Mouse (Mus musculus): ENCODE measurements around the gene Mtif3. TPM values are rescaled to one million over a fixed set of nuclear protein-coding genes. Genes with fewer than 3 reads are reported as not detected.

The Mtif3 gene
- polyA plus RNA-seq, 1 experiment from 2014 or later, result 26.7 TPM

- WGBS, result 83% methylated on average over 6 of the region's 6 CpGs
- H3K4me2 ChIP-seq, result no peak overlapping the region
- no peaks in the 10 kb centered on the region for H3K9me3 ChIP-seq
- H3K27me3 ChIP-seq, result peaks cover 17% of the 10 kb centered on the region; the same call in 1 of the 2 replicates
- H3K36me3 ChIP-seq, result no peaks in the 10 kb centered on the region
- ATAC-seq (ENCODE audit: low FRiP score, low read depth), result no peak
- no peak overlapping the region for H3K9ac ChIP-seq
- no peak overlapping the region for H3K4me3 ChIP-seq
- H3K27ac ChIP-seq (replicated peaks), result no peak overlapping the region
- H3K4me1 ChIP-seq (replicated peaks), result peaks cover 6% of the 10 kb centered on the region
Measured at GRCm38 (mm10) chr5:146981376-146981775, 17.8 kb upstream of the Mtif3 start.

GRCm38 (mm10) chr5:146974781-146975123, 11.2 kb upstream of the Mtif3 start:
- H3K9ac ChIP-seq, result no peak overlapping the region
- H3K36me3 ChIP-seq, result no peaks in the 10 kb centered on the region
- H3K9me3 ChIP-seq, result no peaks in the 10 kb centered on the region
- 70% methylated on average over 13 of the region's 13 CpGs for WGBS
- no peak overlapping the region for H3K4me2 ChIP-seq
- H3K27ac ChIP-seq (replicated peaks), result no peak overlapping the region
- H3K4me1 ChIP-seq (replicated peaks), result no peaks in the 10 kb centered on the region
- no peaks in the 10 kb centered on the region for H3K27me3 ChIP-seq
- no peak for ATAC-seq (ENCODE audit: low FRiP score, low read depth)
- no peak overlapping the region for H3K4me3 ChIP-seq

- H3K4me3 ChIP-seq, result no peak overlapping the region
- 88% methylated on average over 25 of the region's 25 CpGs for WGBS
- H3K9me3 ChIP-seq, result no peaks in the 10 kb centered on the region
- no peak overlapping the region for H3K27ac ChIP-seq (replicated peaks)
- no peaks in the 10 kb centered on the region for H3K27me3 ChIP-seq
- no peak overlapping the region for H3K9ac ChIP-seq
- no peaks in the 10 kb centered on the region for H3K36me3 ChIP-seq
- ATAC-seq (ENCODE audit: low FRiP score, low read depth), result no peak
- H3K4me2 ChIP-seq, result no peak overlapping the region
- H3K4me1 ChIP-seq (replicated peaks), result peaks cover 1% of the 10 kb centered on the region; the same call in 1 of the 2 replicates
Measured at GRCm38 (mm10) chr5:146973858-146974780, 10.5 kb upstream of the Mtif3 start.

- no peak for ATAC-seq (ENCODE audit: low FRiP score, low read depth)
- Histone ChIP-seq H3K4me1 (replicated peaks) (peaks cover 3% of the 10 kb centered on the region; the same call in 1 of the 2 replicates), H3K4me2 (no peak overlapping the region), H3K9ac (no peak overlapping the region), H3K27ac (replicated peaks) (no peak overlapping the region), H3K27me3 (no peaks in the 10 kb centered on the region), H3K36me3 (no peaks in the 10 kb centered on the region), H3K4me3 (no peak overlapping the region), H3K9me3 (no peaks in the 10 kb centered on the region)
- WGBS, result 92% methylated on average over 9 of the region's 9 CpGs
Measured at GRCm38 (mm10) chr5:146973353-146973752, 9.8 kb upstream of the Mtif3 start.

GRCm38 (mm10) chr5:146971776-146972561, 8.4 kb upstream of the Mtif3 start:
- 77% methylated on average over 10 of the region's 10 CpGs for WGBS
- Histone ChIP-seq H3K9ac (no peak overlapping the region), H3K4me1 (replicated peaks) (peaks cover 3% of the 10 kb centered on the region; the same call in 1 of the 2 replicates), H3K9me3 (no peaks in the 10 kb centered on the region), H3K27ac (replicated peaks) (no peak overlapping the region), H3K36me3 (no peaks in the 10 kb centered on the region), H3K4me3 (no peak overlapping the region), H3K4me2 (no peak overlapping the region), H3K27me3 (no peaks in the 10 kb centered on the region)
- no peak for ATAC-seq (ENCODE audit: low FRiP score, low read depth)

GRCm38 (mm10) chr5:146968695-146969393, 5.2 kb upstream of the Mtif3 start:
- Histone ChIP-seq H3K4me1 (replicated peaks) (peaks cover 7% of the 10 kb centered on the region), H3K27ac (replicated peaks) (no peak overlapping the region), H3K36me3 (no peaks in the 10 kb centered on the region), H3K9me3 (no peaks in the 10 kb centered on the region), H3K27me3 (no peaks in the 10 kb centered on the region), H3K4me2 (no peak overlapping the region), H3K4me3 (no peak overlapping the region), H3K9ac (no peak overlapping the region)
- WGBS, result 25% methylated on average over 13 of the region's 13 CpGs
- ATAC-seq (ENCODE audit: low FRiP score, low read depth), result no peak

- Histone ChIP-seq H3K9me3 (no peaks in the 10 kb centered on the region), H3K36me3 (peaks cover 4% of the 10 kb centered on the region; the same call in 1 of the 2 replicates), H3K4me2 (peak overlapping the region; percentile 69), H3K9ac (peak overlapping the region; percentile 18; the same call in 1 of the 2 replicates), H3K27me3 (no peaks in the 10 kb centered on the region), H3K4me3 (peak overlapping the region; percentile 86), H3K27ac (replicated peaks) (no peak overlapping the region), H3K4me1 (replicated peaks) (peaks cover 10% of the 10 kb centered on the region)
- 48% methylated on average over 8 of the region's 8 CpGs for WGBS
- ATAC-seq (ENCODE audit: low FRiP score, low read depth), result 0 out of 2 replicates have a peak, but pooled peaks have one; percentile 51
Measured at GRCm38 (mm10) chr5:146963937-146964278, 308 bp upstream of the Mtif3 start.

GRCm38 (mm10) chr5:146956678-146957077, 6.9 kb downstream of the Mtif3 start:
- Histone ChIP-seq H3K4me1 (replicated peaks) (no peaks in the 10 kb centered on the region; the same call in 1 of the 2 replicates), H3K36me3 (peaks cover 65% of the 10 kb centered on the region)
- WGBS, result 94% methylated on average over 18 of the region's 18 CpGs

GRCm38 (mm10) chr5:146955651-146956050, 7.9 kb downstream of the Mtif3 start:
- no peak for ATAC-seq (ENCODE audit: low FRiP score, low read depth)
- no peak overlapping the region for H3K4me3 ChIP-seq
- H3K9me3 ChIP-seq, result no peaks in the 10 kb centered on the region
- no peaks in the 10 kb centered on the region for H3K4me1 ChIP-seq (replicated peaks)
- no peaks in the 10 kb centered on the region for H3K27me3 ChIP-seq
- H3K4me2 ChIP-seq, result no peak overlapping the region
- H3K27ac ChIP-seq (replicated peaks), result no peak overlapping the region
- 87% methylated on average over 5 of the region's 5 CpGs for WGBS
- H3K9ac ChIP-seq, result no peak overlapping the region
- peaks cover 73% of the 10 kb centered on the region for H3K36me3 ChIP-seq

More at GRCm38 (mm10) chr5:146956678-146957077, 6.9 kb downstream of the Mtif3 start:
- ATAC-seq (ENCODE audit: low FRiP score, low read depth), result no peak
- H3K4me3 ChIP-seq, result no peak overlapping the region
- no peaks in the 10 kb centered on the region for H3K27me3 ChIP-seq
- H3K4me2 ChIP-seq, result no peak overlapping the region
- H3K9me3 ChIP-seq, result no peaks in the 10 kb centered on the region
- no peak overlapping the region for H3K27ac ChIP-seq (replicated peaks)
- H3K9ac ChIP-seq, result no peak overlapping the region

GRCm38 (mm10) chr5:146954576-146954975, 9.0 kb downstream of the Mtif3 start:
- WGBS, result 94% methylated on average over 7 of the region's 7 CpGs
- H3K36me3 ChIP-seq, result peaks cover 73% of the 10 kb centered on the region

GRCm38 (mm10) chr5:146948508-146949088, 15.0 kb downstream of the Mtif3 start, which contains the start of gene Gtf3a:
Gene Gtf3a (plus strand): TSS chr5:146948657.
- Histone ChIP-seq H3K27ac (replicated peaks) (peak within 1 kb of the TSS; percentile 78), H3K4me2 (peak within 1 kb of the TSS; percentile 95), H3K9ac (peak within 1 kb of the TSS; percentile 74), H3K4me1 (replicated peaks) (peaks cover 16% of the 10 kb centered on the region), H3K27me3 (no peaks in the 10 kb centered on the region), H3K36me3 (peaks cover 25% of the 10 kb centered on the region), H3K9me3 (no peaks in the 10 kb centered on the region), H3K4me3 (peak within 1 kb of the TSS; percentile 66)
- 0% methylated on average over 61 of the region's 62 CpGs for WGBS
- peak; percentile 95 for ATAC-seq (ENCODE audit: low FRiP score, low read depth)

More at GRCm38 (mm10) chr5:146954576-146954975, 9.0 kb downstream of the Mtif3 start:
- Histone ChIP-seq H3K4me1 (replicated peaks) (peaks cover 8% of the 10 kb centered on the region), H3K4me2 (no peak overlapping the region), H3K27me3 (no peaks in the 10 kb centered on the region), H3K9ac (no peak overlapping the region), H3K27ac (replicated peaks) (no peak overlapping the region), H3K4me3 (no peak overlapping the region), H3K9me3 (no peaks in the 10 kb centered on the region)
- no peak for ATAC-seq (ENCODE audit: low FRiP score, low read depth)
